Mouse (Mus musculus): ENCODE data around the gene Thpo. TPM values are rescaled to one million over a fixed set of nuclear protein-coding genes. Genes with fewer than 3 reads are reported as not detected.
A peak's percentile ranks its signal among the peaks of the same experiment; 100 is the strongest.

The Thpo gene
- polyA plus RNA-seq, 1 experiment from 2014 or later: 1.3 TPM

- H3K36me3 ChIP-seq (ENCODE audit: control insufficient read depth, insufficient read depth, low read length): no peaks in the 10 kb centered on the region
- peak within 1 kb of the TSS; percentile 72 for H3K9ac ChIP-seq (ENCODE audit: low read length)
- H3K27me3 ChIP-seq (ENCODE audit: control insufficient read depth, insufficient read depth, low read length): no peaks in the 10 kb centered on the region
- H3K4me1 ChIP-seq (ENCODE audit: control insufficient read depth, insufficient read depth, low read length): peaks cover 26% of the 10 kb centered on the region
- under 1% methylated on average over 62 of the region's 62 CpGs for WGBS
- ATAC-seq (ENCODE audit: insufficient read depth, low FRiP score): peak; percentile 85
- peak within 1 kb of the TSS; percentile 92 for H3K27ac ChIP-seq (ENCODE audit: low read length)
- H3K9me3 ChIP-seq (replicated peaks; ENCODE audit: control insufficient read depth, low read length): no peaks in the 10 kb centered on the region
- peak within 1 kb of the TSS; percentile 67 for H3K4me2 ChIP-seq (ENCODE audit: low read depth, low read length)
- H3K4me3 ChIP-seq (replicated peaks; ENCODE audit: low read length): peak within 1 kb of the TSS; percentile 70
These were observed 16.9 kb downstream of the Thpo start, which contains the start of the genes Polr2h and Clcn2 for GRCm38 (mm10) chr16:20717181-20717977. Polr2h (plus strand) TSS chr16:20717665. Clcn2 (minus strand) TSS chr16:20717746.

GRCm38 (mm10) chr16:20716841-20717180, 17.5 kb downstream of the Thpo start:
- 1% methylated on average over 8 of the region's 8 CpGs for WGBS
- H3K36me3 ChIP-seq (ENCODE audit: control insufficient read depth, insufficient read depth, low read length): no peaks in the 10 kb centered on the region
- H3K4me1 ChIP-seq (ENCODE audit: control insufficient read depth, insufficient read depth, low read length): peaks cover 26% of the 10 kb centered on the region
- no peaks in the 10 kb centered on the region for H3K27me3 ChIP-seq (ENCODE audit: control insufficient read depth, insufficient read depth, low read length)
- peak overlapping the region; percentile 92 for H3K27ac ChIP-seq (ENCODE audit: low read length)
- no peaks in the 10 kb centered on the region for H3K9me3 ChIP-seq (replicated peaks; ENCODE audit: control insufficient read depth, low read length)
- peak overlapping the region; percentile 67 for H3K4me2 ChIP-seq (ENCODE audit: low read depth, low read length)
- H3K9ac ChIP-seq (ENCODE audit: low read length): peak overlapping the region; percentile 72
- ATAC-seq (ENCODE audit: insufficient read depth, low FRiP score): no peak
- peak overlapping the region; percentile 70 for H3K4me3 ChIP-seq (replicated peaks; ENCODE audit: low read length)

- Histone ChIP-seq H3K9ac (ENCODE audit: low read length) (peak overlapping the region; percentile 72), H3K4me1 (ENCODE audit: control insufficient read depth, insufficient read depth, low read length) (peaks cover 26% of the 10 kb centered on the region), H3K27me3 (ENCODE audit: control insufficient read depth, insufficient read depth, low read length) (no peaks in the 10 kb centered on the region), H3K36me3 (ENCODE audit: control insufficient read depth, insufficient read depth, low read length) (no peaks in the 10 kb centered on the region), H3K4me2 (ENCODE audit: low read depth, low read length) (peak overlapping the region; percentile 67), H3K9me3 (replicated peaks; ENCODE audit: control insufficient read depth, low read length) (no peaks in the 10 kb centered on the region), H3K27ac (ENCODE audit: low read length) (peak overlapping the region; percentile 92), H3K4me3 (replicated peaks; ENCODE audit: low read length) (peak overlapping the region; percentile 70)
- under 1% methylated on average over 67 of the region's 68 CpGs for WGBS
- peak; percentile 81 for ATAC-seq (ENCODE audit: insufficient read depth, low FRiP score)
These were observed 18.1 kb downstream of the Thpo start for GRCm38 (mm10) chr16:20715976-20716840.

- Histone ChIP-seq H3K9ac (ENCODE audit: low read length) (peak overlapping the region; percentile 72), H3K4me2 (ENCODE audit: low read depth, low read length) (peak overlapping the region; percentile 67), H3K4me1 (ENCODE audit: control insufficient read depth, insufficient read depth, low read length) (peaks cover 26% of the 10 kb centered on the region), H3K36me3 (ENCODE audit: control insufficient read depth, insufficient read depth, low read length) (no peaks in the 10 kb centered on the region), H3K27me3 (ENCODE audit: control insufficient read depth, insufficient read depth, low read length) (no peaks in the 10 kb centered on the region), H3K27ac (ENCODE audit: low read length) (peak overlapping the region; percentile 92), H3K9me3 (replicated peaks; ENCODE audit: control insufficient read depth, low read length) (no peaks in the 10 kb centered on the region), H3K4me3 (replicated peaks; ENCODE audit: low read length) (peak overlapping the region; percentile 70)
- WGBS: 3% methylated on average over 12 of the region's 12 CpGs
- ATAC-seq (ENCODE audit: insufficient read depth, low FRiP score): no peak
These were observed 18.7 kb downstream of the Thpo start for GRCm38 (mm10) chr16:20715566-20715965.

GRCm38 (mm10) chr16:20715161-20715560, 19.1 kb downstream of the Thpo start:
- Histone ChIP-seq H3K4me1 (ENCODE audit: control insufficient read depth, insufficient read depth, low read length) (peaks cover 26% of the 10 kb centered on the region), H3K4me3 (replicated peaks; ENCODE audit: low read length) (peak overlapping the region; percentile 70), H3K4me2 (ENCODE audit: low read depth, low read length) (peak overlapping the region; percentile 67), H3K36me3 (ENCODE audit: control insufficient read depth, insufficient read depth, low read length) (no peaks in the 10 kb centered on the region), H3K27ac (ENCODE audit: low read length) (peak overlapping the region; percentile 92; the same call in 1 of the 2 replicates), H3K9ac (ENCODE audit: low read length) (peak overlapping the region; percentile 72), H3K27me3 (ENCODE audit: control insufficient read depth, insufficient read depth, low read length) (no peaks in the 10 kb centered on the region), H3K9me3 (replicated peaks; ENCODE audit: control insufficient read depth, low read length) (no peaks in the 10 kb centered on the region)
- WGBS: 48% methylated on average over 2 of the region's 2 CpGs
- ATAC-seq (ENCODE audit: insufficient read depth, low FRiP score): no peak

GRCm38 (mm10) chr16:20714307-20715080, 19.8 kb downstream of the Thpo start:
- ATAC-seq (ENCODE audit: insufficient read depth, low FRiP score): no peak

GRCm38 (mm10) chr16:20712889-20713288, 21.4 kb downstream of the Thpo start:
- H3K9me3 ChIP-seq (replicated peaks; ENCODE audit: control insufficient read depth, low read length): no peaks in the 10 kb centered on the region
- H3K36me3 ChIP-seq (ENCODE audit: control insufficient read depth, insufficient read depth, low read length): no peaks in the 10 kb centered on the region
- 74% methylated on average over 7 of the region's 7 CpGs for WGBS
- no peak overlapping the region for H3K9ac ChIP-seq (ENCODE audit: low read length)
- no peak overlapping the region for H3K27ac ChIP-seq (ENCODE audit: low read length)
- no peak for ATAC-seq (ENCODE audit: insufficient read depth, low FRiP score)
- H3K4me3 ChIP-seq (replicated peaks; ENCODE audit: low read length): no peak overlapping the region
- H3K4me1 ChIP-seq (ENCODE audit: control insufficient read depth, insufficient read depth, low read length): peaks cover 22% of the 10 kb centered on the region
- H3K27me3 ChIP-seq (ENCODE audit: control insufficient read depth, insufficient read depth, low read length): no peaks in the 10 kb centered on the region
- H3K4me2 ChIP-seq (ENCODE audit: low read depth, low read length): no peak overlapping the region

More at GRCm38 (mm10) chr16:20714307-20715080, 19.8 kb downstream of the Thpo start:
- H3K4me2 ChIP-seq (ENCODE audit: low read depth, low read length): peak overlapping the region; percentile 67
- peak overlapping the region; percentile 70 for H3K4me3 ChIP-seq (replicated peaks; ENCODE audit: low read length)
- peaks cover 26% of the 10 kb centered on the region for H3K4me1 ChIP-seq (ENCODE audit: control insufficient read depth, insufficient read depth, low read length)
- H3K9me3 ChIP-seq (replicated peaks; ENCODE audit: control insufficient read depth, low read length): no peaks in the 10 kb centered on the region
- no peaks in the 10 kb centered on the region for H3K36me3 ChIP-seq (ENCODE audit: control insufficient read depth, insufficient read depth, low read length)
- no peak overlapping the region; the same call in 1 of the 2 replicates for H3K27ac ChIP-seq (ENCODE audit: low read length)
- WGBS: 35% methylated on average over 11 of the region's 11 CpGs
- no peaks in the 10 kb centered on the region for H3K27me3 ChIP-seq (ENCODE audit: control insufficient read depth, insufficient read depth, low read length)
- H3K9ac ChIP-seq (ENCODE audit: low read length): peak overlapping the region; percentile 72

- Histone ChIP-seq H3K9ac (ENCODE audit: low read length) (no peak overlapping the region), H3K4me1 (ENCODE audit: control insufficient read depth, insufficient read depth, low read length) (peaks cover 22% of the 10 kb centered on the region), H3K9me3 (replicated peaks; ENCODE audit: control insufficient read depth, low read length) (no peaks in the 10 kb centered on the region), H3K27ac (ENCODE audit: low read length) (no peak overlapping the region), H3K27me3 (ENCODE audit: control insufficient read depth, insufficient read depth, low read length) (no peaks in the 10 kb centered on the region), H3K36me3 (ENCODE audit: control insufficient read depth, insufficient read depth, low read length) (no peaks in the 10 kb centered on the region), H3K4me3 (replicated peaks; ENCODE audit: low read length) (no peak overlapping the region), H3K4me2 (ENCODE audit: low read depth, low read length) (no peak overlapping the region)
- no peak for ATAC-seq (ENCODE audit: insufficient read depth, low FRiP score)
- WGBS: 82% methylated on average over 9 of the region's 9 CpGs
These were observed 22.1 kb downstream of the Thpo start for GRCm38 (mm10) chr16:20712190-20712589.
